Mouse (Mus musculus) embryo, embryonic 10.5 days (tissue): ENCODE results near the gene Aif1l.

ENCODE experiments used
- DNase-seq: peaks from one replicate; pipeline ENCODE4 v3.0.0-alpha.2; 2015; ENCODE audit warnings: low spot score

The Aif1l gene

DNA sequence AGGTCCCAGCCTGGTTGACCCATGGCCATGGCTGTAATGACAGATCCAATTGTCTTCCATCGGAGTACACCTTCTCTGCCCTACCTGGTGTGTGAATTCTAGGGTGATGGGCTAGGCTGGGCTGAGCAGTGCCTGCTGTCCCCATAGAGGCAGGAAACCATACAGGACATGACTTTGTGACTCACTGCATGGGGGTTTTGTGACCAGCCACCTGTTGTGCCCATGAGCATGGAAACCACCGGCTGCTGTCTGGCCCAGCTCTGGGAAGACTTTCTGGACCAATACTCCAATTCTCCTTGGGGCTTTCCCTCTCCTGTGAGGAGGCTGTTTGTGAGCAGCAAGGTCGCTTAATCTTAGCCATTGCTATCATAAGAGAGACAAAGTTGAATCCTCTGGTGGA lies 2.8 kb downstream of the Aif1l start:
- DNase-seq = no peak

DNA sequence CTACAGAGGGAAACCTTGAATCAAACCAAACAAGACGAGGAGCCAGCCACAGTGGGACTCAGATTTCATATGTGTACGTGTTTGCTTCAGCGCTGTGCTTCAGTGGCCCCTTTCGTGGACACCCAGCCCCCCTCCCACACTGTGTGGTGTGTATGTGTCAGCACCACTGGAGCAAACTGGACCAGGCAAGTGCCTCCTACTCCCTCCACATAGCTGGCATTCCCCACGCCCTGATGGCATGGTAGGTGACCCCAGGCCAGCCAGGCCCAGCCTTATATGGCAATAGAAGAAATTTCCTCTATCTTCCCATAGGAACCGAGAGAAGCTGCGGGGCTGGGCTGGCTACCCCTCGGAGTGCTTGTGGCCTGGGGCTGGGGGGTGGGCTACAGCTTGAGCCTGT lies 3.7 kb downstream of the Aif1l start:
- peak; percentile 8 for DNase-seq

DNA sequence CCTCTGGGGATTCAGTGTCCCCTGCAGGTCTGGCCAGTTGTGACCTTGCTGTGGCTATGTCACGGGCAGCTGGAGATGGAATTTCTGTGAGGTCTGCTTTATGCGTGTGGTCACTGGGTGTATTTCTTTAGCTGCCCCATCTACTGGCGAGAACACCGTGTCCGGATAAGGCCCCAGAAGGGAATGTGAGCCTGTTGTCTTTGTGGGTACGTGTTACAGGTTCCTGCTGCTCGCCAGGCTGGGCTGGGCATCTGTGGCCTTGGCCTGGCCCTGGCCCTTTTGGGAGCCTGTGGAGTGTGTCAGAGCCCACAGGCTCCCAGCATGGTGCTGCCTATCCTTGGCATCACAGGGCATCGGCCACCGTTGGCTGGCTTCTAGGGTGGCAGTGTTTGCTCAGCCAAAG lies 4.8 kb downstream of the Aif1l start:
- no peak for DNase-seq

DNA sequence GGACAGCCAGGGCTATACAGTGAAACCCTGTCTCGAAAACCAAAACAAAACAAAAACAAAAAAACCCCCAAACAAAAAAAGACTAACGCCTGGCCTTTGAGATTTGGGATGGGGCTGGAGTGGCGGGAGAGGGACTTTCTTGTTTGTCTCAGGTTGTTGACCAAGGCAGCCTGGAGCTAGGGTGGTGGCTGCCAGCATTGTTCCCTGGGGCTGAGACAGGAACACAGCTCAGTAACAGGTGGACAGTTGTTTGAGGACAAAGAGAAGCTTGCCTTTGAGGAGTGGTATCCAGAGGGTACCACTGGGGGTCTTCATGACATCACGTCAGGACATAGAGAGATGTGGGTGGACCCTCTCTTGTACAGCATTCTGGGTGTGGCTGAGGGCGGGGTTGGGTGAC lies 5.7 kb downstream of the Aif1l start:
- no peak for DNase-seq

DNA sequence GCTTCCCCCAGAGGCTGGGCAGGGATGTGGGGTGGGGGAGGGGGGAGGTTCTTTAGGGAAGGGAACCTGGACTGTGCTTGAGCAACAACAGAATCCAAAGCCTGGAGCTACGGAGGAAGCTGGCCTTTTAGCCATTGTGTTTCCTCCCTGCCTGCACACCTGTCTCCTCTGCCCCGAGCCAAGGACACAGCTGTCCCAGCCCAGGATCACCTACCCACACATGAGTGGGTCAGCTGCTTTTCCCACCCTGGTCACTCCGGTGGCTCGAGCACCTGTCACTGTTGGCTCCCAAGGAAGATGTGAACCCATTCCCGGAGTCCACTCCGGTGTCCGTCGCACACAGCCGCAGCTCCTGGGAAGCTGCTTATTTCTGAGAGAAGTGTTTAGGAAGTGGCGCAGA lies 7.3 kb downstream of the Aif1l start:
- no peak for DNase-seq

DNA sequence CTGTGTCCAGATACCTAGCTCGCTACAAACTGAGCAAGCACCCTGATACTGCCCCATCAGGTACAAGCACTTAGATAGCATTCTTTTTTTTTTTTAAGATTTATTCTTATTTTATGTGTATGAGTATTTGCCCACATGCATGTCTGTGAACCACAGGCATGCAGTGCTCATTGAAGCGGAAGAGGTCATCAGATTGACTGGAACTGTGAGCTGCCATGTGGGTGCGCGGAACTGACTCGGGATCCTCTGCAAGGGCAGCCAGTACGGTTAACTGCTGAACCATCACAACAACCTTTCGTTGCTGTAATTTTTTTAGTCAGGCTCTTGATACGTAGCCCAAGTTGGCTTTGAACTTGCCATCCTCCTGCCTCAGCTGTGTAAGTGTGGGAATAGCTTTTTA lies 11.0 kb downstream of the Aif1l start:
- no peak for DNase-seq

DNA sequence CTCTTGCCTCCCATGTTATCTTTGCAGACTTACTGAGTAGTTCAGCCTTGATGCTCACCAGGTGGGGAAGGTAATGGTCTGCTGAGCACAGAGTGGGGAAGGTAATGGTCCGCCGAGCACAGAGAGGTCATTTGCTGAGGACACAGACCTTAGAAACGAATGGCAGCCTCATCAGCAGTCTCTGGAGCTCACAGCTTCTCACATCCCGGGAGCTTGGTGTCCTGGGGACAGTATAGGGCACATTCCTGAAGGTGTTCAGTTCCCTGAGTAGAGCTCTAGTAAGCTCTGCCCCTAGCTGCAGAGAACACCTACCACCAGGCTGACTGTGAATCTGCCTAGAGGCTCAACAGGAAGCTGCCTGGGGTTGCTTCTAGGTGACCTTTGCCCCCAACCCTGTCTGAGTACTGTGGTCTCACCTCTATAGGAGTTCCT lies 11.9 kb downstream of the Aif1l start:
- DNase-seq = no peak

DNA sequence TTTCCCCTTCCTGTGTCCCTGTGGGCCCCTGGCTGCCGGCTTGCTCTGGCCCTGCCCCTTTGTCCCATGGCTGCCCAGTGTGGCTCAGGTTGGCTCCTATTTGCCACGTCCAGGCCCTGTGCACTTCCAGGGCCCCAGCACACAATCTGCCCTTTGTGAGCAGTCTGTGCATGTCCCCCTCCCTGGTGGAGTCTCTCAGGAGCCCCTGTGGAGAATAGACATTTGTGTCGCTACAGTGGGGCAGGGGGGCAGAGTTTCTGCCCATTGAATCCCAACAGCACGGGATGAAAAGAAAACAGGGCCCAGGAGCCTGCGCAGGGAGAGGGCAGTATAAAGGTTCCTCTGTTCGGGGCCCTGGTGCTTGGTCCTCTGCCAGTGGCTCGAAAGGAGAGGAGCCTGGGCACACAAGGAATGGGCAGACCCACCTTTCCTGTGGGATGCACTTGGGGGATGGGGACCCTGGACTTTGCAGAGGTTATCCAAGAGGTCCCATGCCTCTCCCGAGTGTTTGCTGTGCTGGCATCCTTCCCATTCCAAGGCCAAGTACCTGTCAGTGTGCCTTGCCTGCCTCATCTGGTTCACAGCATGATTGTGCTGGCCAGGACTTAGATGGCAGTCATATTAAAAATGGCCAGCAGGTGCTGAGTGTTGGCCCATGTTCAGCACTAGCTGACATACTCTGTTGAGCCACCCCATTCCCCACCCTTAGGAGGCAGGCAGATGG lies 12.7 kb downstream of the Aif1l start:
- DNase-seq = no peak

DNA sequence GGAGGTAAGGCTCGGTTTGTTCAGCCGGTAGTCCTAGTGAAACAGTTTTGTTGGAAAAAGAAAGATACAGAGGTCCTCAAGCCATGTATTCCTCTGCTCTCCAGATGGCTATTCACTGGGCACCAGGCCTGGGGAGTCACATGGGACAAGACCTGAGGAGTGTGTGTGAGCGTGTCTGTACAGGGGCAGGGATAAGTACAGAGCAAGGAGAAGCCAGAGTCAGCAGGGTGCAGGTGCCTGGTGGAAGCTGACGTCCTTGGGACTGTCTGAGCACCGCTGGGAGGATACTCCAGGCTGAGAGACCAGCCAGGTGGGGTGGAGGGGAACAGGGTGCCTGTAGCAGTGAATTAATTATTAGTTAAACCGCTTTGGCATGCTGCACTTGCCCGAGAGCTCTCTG lies 13.6 kb downstream of the Aif1l start:
- no peak for DNase-seq

DNA sequence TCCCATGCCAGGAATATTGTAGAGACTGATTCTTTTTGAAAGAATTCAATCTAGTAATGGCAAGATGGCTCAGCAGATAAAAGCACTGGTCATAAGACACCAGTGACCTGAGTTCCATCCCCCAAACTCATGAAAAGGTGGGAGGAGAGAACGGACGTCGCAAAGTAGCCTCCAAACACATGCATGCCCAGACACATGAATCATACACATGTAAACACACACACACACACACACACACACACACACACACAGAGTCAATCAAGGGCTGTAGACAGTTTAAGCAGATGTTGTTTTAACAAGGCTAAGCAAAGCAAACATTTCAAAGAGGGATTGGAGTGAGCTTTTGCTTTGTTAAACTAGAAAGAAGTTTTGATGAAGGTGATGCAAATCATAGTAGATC lies 14.3 kb downstream of the Aif1l start:
- no peak for DNase-seq

DNA sequence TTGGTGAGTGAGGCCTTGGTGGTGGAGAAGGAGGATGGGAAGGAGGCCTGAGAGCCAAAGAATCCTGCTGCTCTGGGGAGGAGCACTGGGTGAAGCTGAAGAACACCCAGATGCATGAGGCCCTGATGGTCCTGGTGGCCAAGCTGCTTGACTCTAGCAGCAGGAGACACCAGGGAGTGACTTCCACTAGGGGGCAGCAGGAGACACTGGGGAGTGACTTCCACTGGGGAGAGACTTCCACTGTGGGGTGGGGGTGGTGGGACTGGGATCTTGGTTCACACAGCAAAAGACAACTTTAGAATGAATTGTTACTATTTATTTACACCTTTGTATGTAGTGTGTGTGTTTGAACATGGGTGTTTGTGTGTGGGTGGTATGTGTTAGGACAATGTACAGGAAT lies 15.2 kb downstream of the Aif1l start:
- DNase-seq = peak; percentile 46

DNA sequence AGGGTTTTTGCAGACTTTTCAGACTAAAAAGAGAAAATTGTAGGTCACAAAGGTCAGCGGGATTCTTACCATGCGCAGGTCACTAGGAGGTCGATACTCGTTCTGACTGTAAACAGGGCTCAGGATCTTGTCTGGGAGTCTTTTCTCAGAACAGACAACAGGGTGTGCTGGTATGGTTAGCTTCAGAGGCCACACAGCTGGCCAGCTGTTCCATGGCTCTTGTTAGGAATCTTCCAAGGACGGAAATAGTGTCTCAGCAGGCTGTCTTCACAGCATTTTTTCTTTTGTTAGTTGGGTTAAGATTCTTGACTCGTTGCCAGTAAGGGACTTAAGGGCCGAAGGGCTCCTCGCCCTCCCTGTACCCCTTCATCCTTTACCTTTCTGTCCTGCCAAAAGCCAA lies 16.9 kb downstream of the Aif1l start:
- DNase-seq = no peak

DNA sequence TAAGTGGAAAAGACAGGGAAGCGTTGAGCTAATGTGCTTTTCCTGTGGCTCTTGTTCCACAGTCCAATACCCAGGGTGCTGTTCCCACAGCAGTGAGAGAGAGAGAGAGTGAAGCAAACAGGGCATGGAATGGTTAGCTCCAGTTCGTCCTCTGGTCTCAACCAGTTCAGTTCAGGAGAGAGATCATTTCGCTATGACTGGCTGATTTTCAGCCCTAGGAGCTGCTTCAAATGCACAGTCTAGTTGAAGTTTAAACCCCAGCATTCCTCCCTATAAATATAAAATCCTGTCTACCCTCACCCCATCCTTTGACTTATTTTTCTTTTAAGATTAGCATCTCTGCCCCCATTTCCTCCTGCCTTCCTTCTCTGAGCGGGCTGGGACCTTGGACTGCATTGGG lies 22.6 kb downstream of the Aif1l start:
- DNase-seq = no peak

DNA sequence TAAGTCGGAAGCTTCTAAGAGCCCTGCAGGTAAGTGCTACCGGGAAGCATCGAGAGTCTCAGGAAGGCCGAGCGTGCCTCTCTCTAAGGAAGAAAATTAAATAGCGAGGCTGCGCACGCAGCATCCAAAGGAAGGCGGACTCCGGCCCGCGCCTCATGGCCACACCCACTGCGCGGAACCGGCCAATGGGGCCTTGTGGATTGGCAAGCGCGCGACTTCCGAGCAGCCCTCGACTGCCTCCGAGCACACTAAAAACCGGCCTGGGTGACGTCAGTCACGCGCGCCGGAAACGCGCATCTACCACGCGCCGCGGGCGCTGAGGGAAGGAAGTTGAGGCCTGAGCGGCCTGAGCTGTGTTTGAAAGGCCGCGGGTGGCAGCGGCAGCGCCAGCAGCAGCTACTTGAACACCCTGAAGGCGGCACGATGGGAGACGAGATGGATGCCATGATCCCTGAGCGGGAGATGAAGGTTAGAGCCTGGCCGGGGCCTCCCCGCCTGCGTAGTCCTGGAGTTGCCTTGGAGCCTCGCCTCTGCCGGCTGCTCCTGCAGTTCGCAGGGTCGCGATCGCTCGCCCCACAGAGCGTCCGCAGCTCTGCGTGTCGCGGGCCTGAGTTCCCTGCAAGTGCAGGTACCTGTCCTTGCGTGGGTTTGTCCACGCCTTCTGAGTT lies 24.3 kb downstream of the Aif1l start, which contains the start of gene Nup214:
Nup214 (plus strand) TSS at position 296 of the 668 bp plus-strand sequence.
- DNase-seq = peak; percentile 99

DNA sequence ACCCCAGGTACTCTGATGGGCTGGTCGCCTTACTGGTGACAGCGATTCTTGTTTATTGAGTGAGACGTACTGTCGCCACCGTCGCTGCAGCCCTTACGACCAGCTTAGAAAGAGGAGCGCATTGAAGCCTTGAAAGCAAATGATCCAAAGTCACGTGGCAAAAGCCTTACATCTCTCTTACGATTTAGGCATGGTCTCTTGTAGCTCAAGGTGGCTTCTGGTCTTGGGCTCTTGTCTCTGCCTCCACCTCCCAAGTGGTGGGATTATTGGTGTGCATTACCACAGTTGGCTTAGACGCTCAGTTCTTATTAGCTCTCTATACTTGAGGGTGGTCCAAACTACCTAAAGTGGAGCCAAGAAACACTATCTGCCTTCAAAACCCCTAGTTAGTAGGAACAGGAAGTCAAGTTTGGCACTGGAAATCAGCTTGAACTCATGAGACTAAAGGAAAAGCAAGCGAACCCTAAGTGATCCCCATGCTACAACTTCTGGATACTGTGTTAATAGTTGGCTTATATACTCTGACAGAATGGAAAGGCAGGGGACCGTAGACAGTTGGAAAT lies 25.0 kb downstream of the Aif1l start:
- DNase-seq = peak; percentile 13

DNA sequence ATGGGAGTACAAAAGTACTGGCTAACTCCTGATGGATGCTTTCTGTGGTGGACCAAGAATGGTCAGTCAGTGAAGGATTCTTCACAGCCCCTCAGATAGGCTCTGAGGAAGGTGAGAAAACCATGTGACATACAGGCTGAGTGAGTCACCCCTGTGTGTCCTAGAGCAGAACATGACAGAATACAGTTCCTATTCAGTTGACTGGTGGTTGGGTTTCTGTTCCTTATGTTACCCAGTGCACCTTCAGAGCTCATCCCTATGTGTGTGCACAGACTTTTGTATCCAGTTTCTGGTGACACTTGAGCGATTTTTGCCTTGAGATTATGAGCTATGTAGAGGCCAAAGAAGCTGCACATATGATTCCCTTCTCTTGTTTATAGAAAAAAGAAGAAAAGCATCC lies 37.8 kb downstream of the Aif1l start:
- DNase-seq = no peak

DNA sequence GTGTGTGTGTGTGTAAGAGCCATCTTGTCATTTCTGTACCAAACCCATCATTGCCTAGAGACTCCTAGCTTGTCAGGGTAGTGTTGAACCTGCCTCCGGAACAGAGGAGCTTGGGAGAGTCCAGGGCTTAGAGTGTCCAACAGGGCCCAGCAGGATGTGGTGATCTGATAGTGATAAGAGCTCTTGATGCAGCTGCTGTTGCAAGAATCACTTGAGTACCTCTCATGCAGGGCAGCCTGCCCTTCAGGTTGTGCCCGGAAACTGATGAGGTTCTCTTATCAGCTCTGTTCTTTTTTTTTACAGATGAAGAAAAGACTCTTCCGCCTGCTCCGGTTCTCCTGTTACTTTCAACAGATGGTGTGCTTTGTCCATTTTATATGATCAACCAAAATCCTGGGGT lies 41.0 kb downstream of the Aif1l start:
- DNase-seq = no peak

DNA sequence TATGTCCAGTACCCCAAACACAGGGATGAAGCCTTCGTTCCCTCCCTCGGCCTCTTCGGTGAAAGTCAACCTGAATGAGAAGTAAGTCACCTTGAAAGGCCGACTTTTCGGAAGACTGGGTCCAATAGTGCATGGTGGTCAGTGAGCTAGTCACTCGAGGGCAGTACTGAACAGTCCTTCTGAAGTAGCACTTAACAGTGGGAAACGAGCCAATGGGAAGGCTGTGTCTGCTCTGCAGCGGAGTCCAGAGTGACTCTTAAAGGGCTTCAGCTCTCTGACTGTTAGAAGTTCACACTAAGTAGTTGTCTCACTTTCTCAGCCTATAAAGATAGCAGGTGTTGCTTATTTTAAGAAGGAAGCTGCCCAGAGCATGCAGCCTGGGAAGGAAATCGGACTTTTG lies 45.0 kb downstream of the Aif1l start:
- DNase-seq = no peak

DNA sequence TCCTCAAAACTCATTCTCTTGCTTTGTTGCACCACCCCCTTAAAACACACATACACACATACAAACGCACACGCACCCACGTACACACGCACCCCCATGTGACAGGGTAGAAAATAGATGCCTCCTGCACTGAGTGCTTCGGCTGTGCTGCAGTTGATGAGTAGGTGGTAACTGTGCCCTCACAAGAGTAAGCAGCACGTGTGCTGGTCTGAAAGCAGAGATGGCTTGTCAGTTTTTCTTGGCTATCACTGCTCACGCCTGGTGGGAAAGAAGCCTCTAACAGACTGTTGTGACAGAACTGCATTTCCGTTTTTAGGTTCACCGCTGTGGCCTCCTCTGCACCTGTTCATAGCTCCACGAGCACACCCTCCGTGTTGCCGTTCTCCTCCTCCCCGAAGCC lies 46.1 kb downstream of the Aif1l start:
- no peak for DNase-seq

DNA sequence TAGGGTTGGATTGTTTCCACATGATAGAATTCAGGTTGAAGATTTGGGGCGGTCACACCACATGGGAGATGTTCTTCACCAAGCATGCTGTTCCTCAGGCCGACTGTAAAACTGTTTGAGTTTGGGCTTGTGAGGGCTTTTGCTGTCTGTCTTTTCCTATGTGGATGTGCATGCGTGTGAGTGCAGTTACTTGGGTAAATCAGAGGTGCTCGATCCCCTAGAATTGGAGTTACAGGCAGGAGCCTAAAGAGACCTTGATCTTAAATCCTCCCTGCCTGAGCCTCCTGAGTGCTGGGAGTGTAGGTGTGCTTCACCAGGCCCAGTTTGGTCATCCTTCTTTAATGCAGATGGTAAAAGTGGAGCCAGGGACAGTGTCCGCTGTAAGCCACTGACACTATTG lies 47.6 kb downstream of the Aif1l start:
- no peak for DNase-seq

DNA sequence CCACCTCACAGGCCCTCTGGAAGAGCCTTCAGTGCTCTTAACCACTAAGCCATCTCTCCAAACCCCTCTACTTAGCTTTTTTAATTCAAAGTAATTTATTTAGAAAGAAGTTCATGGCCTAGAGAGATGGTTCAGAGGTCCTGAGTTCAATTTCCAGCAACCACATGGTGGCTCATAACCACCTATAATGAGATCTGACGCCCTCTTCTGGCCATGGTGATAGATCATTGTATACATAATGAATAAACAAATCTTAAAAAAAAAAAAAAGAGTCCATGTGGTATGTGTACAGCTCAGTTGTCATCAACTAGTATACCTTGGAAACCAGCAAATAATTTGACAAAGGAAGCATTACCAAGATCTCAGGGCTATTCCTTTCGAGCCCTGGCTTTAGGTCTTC lies 48.5 kb downstream of the Aif1l start:
- DNase-seq = peak; percentile 9

DNA sequence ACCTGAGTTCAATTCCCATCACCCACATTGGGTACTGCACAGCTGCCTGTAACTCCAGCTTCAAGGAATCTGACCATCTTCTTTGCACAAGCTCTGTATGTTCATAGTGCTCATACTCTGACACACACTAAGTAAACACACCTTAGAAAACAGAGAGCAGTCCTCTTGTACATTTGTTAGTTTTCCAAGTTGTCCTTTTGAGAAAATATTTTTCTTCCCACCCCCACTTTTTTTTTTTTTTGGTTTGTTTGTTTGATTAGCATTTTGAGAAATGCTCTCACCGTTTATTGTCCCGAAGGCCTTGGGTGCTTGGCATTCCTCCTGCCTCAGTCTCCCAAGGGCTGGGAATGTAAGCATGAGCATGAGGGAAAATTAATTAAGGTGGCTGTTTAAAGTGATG lies 58.4 kb downstream of the Aif1l start:
- no peak for DNase-seq

DNA sequence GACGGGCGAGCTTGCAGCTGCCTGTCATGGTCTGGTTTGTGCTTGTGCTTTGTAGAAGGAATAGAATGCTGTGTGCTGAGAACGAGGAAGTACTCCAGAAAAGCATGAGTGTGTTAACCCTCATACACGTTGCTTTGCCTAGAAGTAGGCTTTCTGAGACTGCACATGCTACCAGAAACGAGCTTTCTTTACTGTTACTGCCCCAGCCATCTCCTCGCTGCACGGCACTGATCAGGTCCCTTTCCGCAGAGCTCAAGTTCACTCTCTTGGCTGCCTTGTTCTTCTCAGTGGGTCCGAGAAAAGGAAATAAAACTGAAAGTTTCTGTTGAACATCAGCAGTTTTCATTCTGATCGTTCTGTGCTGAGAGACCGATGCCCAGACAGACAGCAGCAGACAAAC lies 58.8 kb downstream of the Aif1l start:
- DNase-seq = no peak

DNA sequence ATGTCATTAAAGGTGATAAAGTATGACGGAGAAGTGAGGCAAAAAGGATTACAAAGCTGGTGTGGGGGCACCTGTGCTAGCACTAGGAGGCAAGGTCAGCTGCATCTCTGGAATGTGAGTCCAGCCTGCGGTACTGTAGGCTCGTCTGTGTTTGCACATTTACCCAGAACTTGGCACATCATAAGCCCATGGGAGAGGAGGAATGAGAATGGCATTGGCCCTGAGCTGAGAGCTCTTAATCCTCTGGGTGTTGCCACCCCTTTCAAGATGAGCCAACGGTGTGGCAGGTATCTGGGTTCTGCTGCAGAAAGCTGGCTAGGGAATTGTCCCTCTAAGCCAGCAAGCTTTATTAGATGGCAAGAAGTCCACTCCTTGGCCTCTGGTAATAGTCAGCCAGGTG lies 69.8 kb downstream of the Aif1l start:
- no peak for DNase-seq
